Mouse (Mus musculus): ENCODE measurements at regions not wholly inside any gene's neighbourhood (a gene's known extent, or its start where the extent isn't known, plus 50 kb on each side); places are given as distances from the start of the nearest gene placed in this dataset.

DNA sequence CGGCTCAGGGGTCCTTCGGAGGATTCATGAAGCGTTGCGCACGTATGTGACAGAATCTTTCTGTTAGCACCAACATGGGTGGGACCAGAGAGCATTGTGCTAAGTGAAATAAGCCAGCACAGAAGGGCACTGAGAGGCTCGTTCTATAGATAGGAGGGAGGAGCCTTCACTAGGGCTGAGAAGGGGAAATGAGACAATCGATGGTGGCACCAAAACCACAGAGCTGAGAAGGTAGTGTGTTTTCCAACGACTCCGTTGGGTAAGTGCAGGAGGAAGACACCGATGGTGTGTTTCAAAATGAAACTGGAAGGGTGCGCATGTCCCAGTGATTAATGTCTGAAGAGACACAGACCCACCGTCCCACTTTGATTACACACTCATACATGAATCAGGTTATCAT is 54.7 kb upstream of the Krtap11-1 start:
- DNase-seq (ENCODE audit: inconsistent ontology term), result no peak

DNA sequence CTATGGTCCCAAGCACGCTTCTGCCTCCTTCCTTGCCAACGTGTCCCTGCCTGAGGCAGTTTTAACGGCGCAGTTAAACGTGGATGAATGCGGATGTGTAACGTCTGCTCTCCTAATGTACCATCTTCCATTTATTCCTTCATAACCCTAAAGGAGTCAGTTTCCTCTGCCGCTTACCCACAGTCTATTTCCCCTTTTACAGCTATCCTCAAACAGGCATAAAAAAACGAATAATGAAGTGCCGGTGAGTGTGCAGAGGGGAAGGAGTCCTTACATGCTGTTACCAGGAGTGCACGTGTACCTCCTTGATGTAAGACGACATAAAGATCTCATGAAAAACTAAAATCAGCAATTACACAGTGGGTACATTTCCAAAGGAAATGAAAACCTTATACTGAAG is 54.3 kb upstream of the Krtap11-1 start:
- DNase-seq (ENCODE audit: inconsistent ontology term), result no peak
